Mouse (Mus musculus): Measurements from ENCODE around the gene Hist1h2ae.

- TF ChIP-seq ZNF384 (IDR thresholded peaks at IDR 0.05; ENCODE audit: low read depth, low read length) (no peak), HCFC1 (IDR thresholded peaks at IDR 0.05; ENCODE audit: borderline replicate concordance, insufficient read depth, low read length) (no peak; the same call in 1 of the 2 replicates), MAFK (IDR thresholded peaks at IDR 0.05; ENCODE audit: insufficient read depth, low read depth, low read length) (no peak), ZC3H11A (IDR thresholded peaks at IDR 0.05; ENCODE audit: borderline replicate concordance, low read depth, low read length) (no peak), CHD2 (IDR thresholded peaks at IDR 0.05; ENCODE audit: low read depth, low read length) (no peak)
These were observed 15.8 kb downstream of the Hist1h2ae start for GRCm38 (mm10) chr13:23554925-23555838.

Data from ES-E14 (cell line).